Mouse (Mus musculus) ES-E14 (cell line): ENCODE results near the gene Plbd2. TPM values are rescaled to one million over a fixed set of nuclear protein-coding genes. Genes with fewer than 3 reads are reported as not detected.

Experiments
- DNase-seq: peaks from one replicate; pipeline ENCODE4 v3.0.0-alpha.2; 2013; ENCODE audit warnings: low read depth, low spot score
- H3K27ac ChIP-seq: 2 replicates; pipeline ENCODE4 v1.5.1; 2012; ENCODE audit warnings: low read depth, mild to moderate bottlenecking, low read length, moderate library complexity, mixed read lengths; ENCODE audit not compliant: poor library complexity, insufficient read depth, severe bottlenecking
- H3K36me3 ChIP-seq: 2 replicates; pipeline ENCODE4 v1.6.1; 2012; ENCODE audit warnings: mild to moderate bottlenecking, low read length, moderate library complexity, mixed read lengths; ENCODE audit not compliant: control insufficient read depth, poor library complexity, insufficient read depth, severe bottlenecking
- H3K4me1 ChIP-seq, 2 experiments: fragments of 150-350 bp in 1 of 2; sonication (generic) in 1 of 2; 2 replicates each; pipeline ENCODE4 v1.6.1; 2012; ENCODE audit warnings: low read length in 2 of 2, mild to moderate bottlenecking in 1 of 2, mixed read lengths in 1 of 2; ENCODE audit not compliant: control insufficient read depth in 2 of 2, insufficient read depth in 2 of 2, poor library complexity in 1 of 2
- H3K4me3 ChIP-seq, 2 experiments: fragments of 150-350 bp in 1 of 2; sonication (generic) in 1 of 2; 2 replicates each; pipeline ENCODE4 v1.5.1; 2012; ENCODE audit warnings: low read length in 2 of 2, low read depth in 1 of 2, mild to moderate bottlenecking in 1 of 2, mixed read lengths in 1 of 2; ENCODE audit not compliant: insufficient read depth in 1 of 2, poor library complexity in 1 of 2, severe bottlenecking in 1 of 2
- H3K9ac ChIP-seq: 2 replicates; pipeline ENCODE4 v1.6.1; 2012; ENCODE audit warnings: low read depth, mild to moderate bottlenecking, low read length, mixed read lengths; ENCODE audit not compliant: poor library complexity, insufficient read depth, severe bottlenecking
- H3K9me3 ChIP-seq: fragments of 150-350 bp; sonication (generic); 2 replicates; pipeline ENCODE4 v1.6.1; 2012; ENCODE audit warnings: low read depth, mild to moderate bottlenecking, low read length; ENCODE audit not compliant: control insufficient read depth, insufficient read depth
- CHD2 ChIP-seq: IDR thresholded peaks from 2 replicates; pipeline ENCODE4 v1.6.1; 2014; ENCODE audit warnings: mild to moderate bottlenecking, low read depth, low read length, inconsistent platforms
- HCFC1 ChIP-seq: IDR thresholded peaks from 2 replicates; pipeline ENCODE4 v1.6.1; 2012; ENCODE audit warnings: low read length, inconsistent platforms, borderline replicate concordance; ENCODE audit not compliant: insufficient read depth
- MAFK ChIP-seq: IDR thresholded peaks from 2 replicates; pipeline ENCODE4 v1.6.1; 2014; ENCODE audit warnings: mild to moderate bottlenecking, low read depth, low read length, inconsistent platforms; ENCODE audit not compliant: insufficient read depth
- ZC3H11A ChIP-seq: IDR thresholded peaks from 2 replicates; pipeline ENCODE4 v1.6.1; 2012; ENCODE audit warnings: low read depth, mild to moderate bottlenecking, inconsistent platforms, low read length, borderline replicate concordance
- ZNF384 ChIP-seq: IDR thresholded peaks from 2 replicates; pipeline ENCODE4 v1.6.1; 2012; ENCODE audit warnings: low read depth, low read length, inconsistent platforms
- in situ Hi-C, 2 experiments: fragments of 600-800 bp; cut with MboI; formaldehyde crosslinking; loops; one replicate each; pipeline ENCODE4 v1.15.1; 2025; ENCODE audit warnings: low sequenced_read_pairs in 2 of 2, inconsistent platforms in 1 of 2; ENCODE audit not compliant: unreplicated experiment in 2 of 2
- total RNA-seq: library from RNA; depleted of rRNA; stranded (reverse); fragments of 300-350 nt; gene quantifications from 2 replicates; pipeline ENCODE4 v1.2.3, GENCODE M21; 2012

Gene Plbd2
- total RNA-seq, 1 experiment = 35.3 TPM

- H3K4me3 ChIP-seq = no peak overlapping the region
- peaks cover 5 to 18% of the 10 kb centered on the region in 2 experiments; a peak in 2 of 4 replicates for H3K4me1 ChIP-seq
- H3K27ac ChIP-seq = no peak overlapping the region
- in situ Hi-C loops = no loop called here
- H3K9ac ChIP-seq = no peak overlapping the region
- H3K36me3 ChIP-seq = peaks cover 15% of the 10 kb centered on the region; the same call in 1 of the 2 replicates
- peak; percentile 75 for DNase-seq
- no peaks in the 10 kb centered on the region for H3K9me3 ChIP-seq
- TF ChIP-seq HCFC1 = no peak
- TF ChIP-seq CHD2 = no peak
- TF ChIP-seq MAFK = no peak
- TF ChIP-seq ZNF384 = no peak
- no peak for TF ChIP-seq ZC3H11A
Measured at GRCm38 (mm10) chr5:120522649-120523048, 19.2 kb upstream of the Plbd2 start.

GRCm38 (mm10) chr5:120517552-120517951, 14.1 kb upstream of the Plbd2 start:
- H3K9me3 ChIP-seq = no peaks in the 10 kb centered on the region
- no peak for DNase-seq
- H3K4me3 ChIP-seq = no peak overlapping the region
- H3K4me1 ChIP-seq = peaks cover 12 to 29% of the 10 kb centered on the region in 2 experiments
- in situ Hi-C loops = no loop called here
- no peak overlapping the region for H3K27ac ChIP-seq
- peaks cover 8% of the 10 kb centered on the region; the same call in 1 of the 2 replicates for H3K36me3 ChIP-seq
- TF ChIP-seq ZC3H11A (no peak), ZNF384 (no peak), MAFK (no peak), CHD2 (no peak), HCFC1 (no peak)
- no peak overlapping the region for H3K9ac ChIP-seq

DNA sequence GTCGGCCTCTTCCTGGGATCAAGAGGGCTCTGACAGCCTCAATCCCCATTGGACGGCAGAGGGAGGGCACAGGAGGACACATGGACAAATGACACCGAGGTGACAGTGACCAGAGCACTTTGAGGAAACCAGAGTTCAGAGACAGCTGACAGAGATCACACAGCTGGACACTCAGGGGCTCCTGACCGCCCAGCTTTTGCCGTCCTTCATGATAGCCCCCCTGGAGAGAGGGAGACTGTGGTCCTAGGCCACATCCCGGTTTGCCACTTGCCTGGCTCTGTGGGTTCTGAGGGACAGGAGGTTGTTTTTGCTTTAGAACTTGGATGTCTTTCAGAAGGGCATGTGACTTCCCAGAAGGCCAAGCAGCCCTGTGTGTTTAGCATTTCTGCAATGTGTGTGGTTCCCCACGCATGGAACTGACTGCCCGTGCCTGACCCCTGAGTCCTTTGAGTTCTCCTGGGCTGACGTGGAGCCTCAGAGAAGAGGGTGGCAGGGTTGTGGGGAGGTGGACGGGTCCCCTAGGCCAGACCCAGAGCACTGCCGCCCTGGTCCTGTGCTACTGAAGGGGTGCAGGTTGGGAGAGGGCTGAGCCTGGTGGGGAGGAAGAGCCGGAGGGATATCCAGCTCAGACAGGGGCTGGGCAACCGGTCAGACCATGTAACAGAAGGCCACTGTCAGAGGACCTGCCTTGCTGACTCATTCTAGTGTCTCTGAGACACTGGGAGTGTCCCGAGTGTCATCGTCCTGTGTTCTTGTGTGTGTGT, 13.0 kb upstream of the Plbd2 start:
- no peak for TF ChIP-seq CHD2
- TF ChIP-seq ZNF384 = no peak
- no peak for TF ChIP-seq ZC3H11A
- no peak for TF ChIP-seq MAFK
- TF ChIP-seq HCFC1 = no peak
- H3K4me1 ChIP-seq = peaks cover 17 to 34% of the 10 kb centered on the region in 2 experiments
- no peak overlapping the region for H3K4me3 ChIP-seq
- no peaks in the 10 kb centered on the region for H3K9me3 ChIP-seq
- H3K36me3 ChIP-seq = peaks cover 2% of the 10 kb centered on the region; the same call in 1 of the 2 replicates
- in situ Hi-C loops = no loop called here
- H3K9ac ChIP-seq = no peak overlapping the region
- H3K27ac ChIP-seq = no peak overlapping the region
- DNase-seq = no peak

DNA sequence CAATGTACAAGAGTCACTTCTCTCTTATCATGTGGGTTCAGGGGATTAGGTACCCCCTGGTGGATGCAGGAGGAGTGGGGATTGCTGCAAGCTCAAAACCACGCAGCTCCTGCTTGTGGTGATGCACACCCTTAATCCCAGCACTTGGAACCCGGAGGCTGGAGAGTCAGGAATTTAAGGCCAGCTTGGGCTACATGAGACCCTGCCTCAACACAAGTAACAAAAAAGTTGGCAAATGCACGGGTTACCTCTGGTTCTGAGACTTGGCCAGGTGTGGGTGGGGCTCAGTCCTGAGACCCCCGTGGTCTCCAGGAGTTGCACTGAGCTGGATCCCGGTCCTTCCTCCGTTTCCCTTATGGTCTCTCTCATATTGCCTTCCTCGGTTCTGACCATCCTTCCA, 12.0 kb upstream of the Plbd2 start:
- Histone ChIP-seq H3K9ac (no peak overlapping the region), H3K9me3 (no peaks in the 10 kb centered on the region), H3K4me1 (peaks cover 19 to 36% of the 10 kb centered on the region in 2 experiments), H3K4me3 (no peak overlapping the region), H3K36me3 (peaks cover 2% of the 10 kb centered on the region; the same call in 1 of the 2 replicates), H3K27ac (0 out of 2 replicates have a peak overlapping the region, but pooled peaks have one; percentile 19)
- TF ChIP-seq ZC3H11A = no peak
- TF ChIP-seq HCFC1 = no peak
- TF ChIP-seq MAFK = no peak
- no peak for TF ChIP-seq CHD2
- no peak for TF ChIP-seq ZNF384
- no peak for DNase-seq
- in situ Hi-C loops = no loop called here
